Mouse (Mus musculus): ENCODE results near the gene Pnma1. TPM values are rescaled to one million over a fixed set of nuclear protein-coding genes. Genes with fewer than 3 reads are reported as not detected.

Gene Pnma1
- polyA plus RNA-seq, 1 experiment: 0.40 TPM

- 89% methylated on average over 11 of the region's 11 CpGs for WGBS
- no peak for TF ChIP-seq CTCF (IDR thresholded peaks at IDR 0.05; ENCODE audit: extremely low read depth, insufficient read depth, insufficient read length, insufficient replicate concordance)
- DNase-seq (ENCODE audit: low read depth in 1 of 2, low spot score in 2 of 2): no peak
- no peak overlapping the region for H3K27ac ChIP-seq (ENCODE audit: insufficient read depth, low read length)
- peaks cover 40% of the 10 kb centered on the region for H3K36me3 ChIP-seq (ENCODE audit: control insufficient read depth, insufficient read depth, low read length)
- H3K4me1 ChIP-seq (ENCODE audit: control insufficient read depth, insufficient read depth, insufficient read length): no peaks in the 10 kb centered on the region
- H3K27me3 ChIP-seq (ENCODE audit: control insufficient read depth, insufficient read depth, low read length): no peaks in the 10 kb centered on the region
- H3K4me3 ChIP-seq (ENCODE audit: extremely low read depth, insufficient read depth, insufficient read length): no peak overlapping the region
Measured at GRCm38 (mm10) chr12:84163586-84164110, 15.4 kb upstream of the Pnma1 start.

GRCm38 (mm10) chr12:84163133-84163532, 14.8 kb upstream of the Pnma1 start:
- peak; percentile 33 to 63 for DNase-seq (ENCODE audit: low read depth in 1 of 2, low spot score in 2 of 2)
- H3K27ac ChIP-seq (ENCODE audit: insufficient read depth, low read length): no peak overlapping the region
- WGBS: 53% methylated on average over 9 of the region's 9 CpGs

GRCm38 (mm10) chr12:84161616-84162433, 13.5 kb upstream of the Pnma1 start:
- peak in 1 of 2 experiments; percentile 25 for DNase-seq (ENCODE audit: low read depth in 1 of 2, low spot score in 2 of 2)
- WGBS: 89% methylated on average over 14 of the region's 14 CpGs
- Histone ChIP-seq H3K27ac (ENCODE audit: insufficient read depth, low read length) (no peak overlapping the region), H3K36me3 (ENCODE audit: control insufficient read depth, insufficient read depth, low read length) (peaks cover 52% of the 10 kb centered on the region), H3K4me1 (ENCODE audit: control insufficient read depth, insufficient read depth, insufficient read length) (no peaks in the 10 kb centered on the region), H3K4me3 (ENCODE audit: extremely low read depth, insufficient read depth, insufficient read length) (no peak overlapping the region), H3K27me3 (ENCODE audit: control insufficient read depth, insufficient read depth, low read length) (no peaks in the 10 kb centered on the region)
- TF ChIP-seq POLR2A (IDR thresholded peaks at IDR 0.05; ENCODE audit: low read depth, low read length) (no peak), CTCF (IDR thresholded peaks at IDR 0.05; ENCODE audit: extremely low read depth, insufficient read depth, insufficient read length, insufficient replicate concordance) (peak; percentile 56; the same call in 1 of the 2 replicates)

More at GRCm38 (mm10) chr12:84163133-84163532, 14.8 kb upstream of the Pnma1 start:
- Histone ChIP-seq H3K27me3 (ENCODE audit: control insufficient read depth, insufficient read depth, low read length) (no peaks in the 10 kb centered on the region), H3K4me1 (ENCODE audit: control insufficient read depth, insufficient read depth, insufficient read length) (no peaks in the 10 kb centered on the region), H3K4me3 (ENCODE audit: extremely low read depth, insufficient read depth, insufficient read length) (no peak overlapping the region), H3K36me3 (ENCODE audit: control insufficient read depth, insufficient read depth, low read length) (peaks cover 41% of the 10 kb centered on the region)
- TF ChIP-seq POLR2A (IDR thresholded peaks at IDR 0.05; ENCODE audit: low read depth, low read length): no peak
- peak; percentile 77; the same call in 1 of the 2 replicates for TF ChIP-seq CTCF (IDR thresholded peaks at IDR 0.05; ENCODE audit: extremely low read depth, insufficient read depth, insufficient read length, insufficient replicate concordance)

- no peak overlapping the region for H3K4me3 ChIP-seq (ENCODE audit: extremely low read depth, insufficient read depth, insufficient read length)
- TF ChIP-seq POLR2A (IDR thresholded peaks at IDR 0.05; ENCODE audit: low read depth, low read length) (no peak), CTCF (IDR thresholded peaks at IDR 0.05; ENCODE audit: extremely low read depth, insufficient read depth, insufficient read length, insufficient replicate concordance) (no peak)
- no peak overlapping the region for H3K27ac ChIP-seq (ENCODE audit: insufficient read depth, low read length)
- H3K4me1 ChIP-seq (ENCODE audit: control insufficient read depth, insufficient read depth, insufficient read length): no peaks in the 10 kb centered on the region
- DNase-seq (ENCODE audit: low read depth in 1 of 2, low spot score in 2 of 2): no peak
- peaks cover 59% of the 10 kb centered on the region for H3K36me3 ChIP-seq (ENCODE audit: control insufficient read depth, insufficient read depth, low read length)
- H3K27me3 ChIP-seq (ENCODE audit: control insufficient read depth, insufficient read depth, low read length): no peaks in the 10 kb centered on the region
- WGBS: 74% methylated on average over 8 of the region's 8 CpGs
Measured at GRCm38 (mm10) chr12:84161116-84161515, 12.8 kb upstream of the Pnma1 start.

- Histone ChIP-seq H3K27ac (ENCODE audit: insufficient read depth, low read length) (no peak overlapping the region), H3K4me3 (ENCODE audit: extremely low read depth, insufficient read depth, insufficient read length) (no peak overlapping the region), H3K36me3 (ENCODE audit: control insufficient read depth, insufficient read depth, low read length) (peaks cover 61% of the 10 kb centered on the region), H3K27me3 (ENCODE audit: control insufficient read depth, insufficient read depth, low read length) (no peaks in the 10 kb centered on the region), H3K4me1 (ENCODE audit: control insufficient read depth, insufficient read depth, insufficient read length) (no peaks in the 10 kb centered on the region)
- DNase-seq (ENCODE audit: low read depth in 1 of 2, low spot score in 2 of 2): no peak
- TF ChIP-seq POLR2A (IDR thresholded peaks at IDR 0.05; ENCODE audit: low read depth, low read length): no peak
- no peak for TF ChIP-seq CTCF (IDR thresholded peaks at IDR 0.05; ENCODE audit: extremely low read depth, insufficient read depth, insufficient read length, insufficient replicate concordance)
- 95% methylated on average over 8 of the region's 8 CpGs for WGBS
Measured at GRCm38 (mm10) chr12:84160491-84160890, 12.2 kb upstream of the Pnma1 start.

GRCm38 (mm10) chr12:84158156-84158555, 9.9 kb upstream of the Pnma1 start:
- TF ChIP-seq POLR2A (IDR thresholded peaks at IDR 0.05; ENCODE audit: low read depth, low read length) (no peak), CTCF (IDR thresholded peaks at IDR 0.05; ENCODE audit: extremely low read depth, insufficient read depth, insufficient read length, insufficient replicate concordance) (no peak)
- no peak overlapping the region for H3K4me3 ChIP-seq (ENCODE audit: extremely low read depth, insufficient read depth, insufficient read length)
- no peaks in the 10 kb centered on the region for H3K4me1 ChIP-seq (ENCODE audit: control insufficient read depth, insufficient read depth, insufficient read length)
- no peak for DNase-seq (ENCODE audit: low read depth in 1 of 2, low spot score in 2 of 2)
- H3K27ac ChIP-seq (ENCODE audit: insufficient read depth, low read length): no peak overlapping the region
- WGBS: 92% methylated on average over 14 of the region's 14 CpGs
- H3K27me3 ChIP-seq (ENCODE audit: control insufficient read depth, insufficient read depth, low read length): no peaks in the 10 kb centered on the region
- peaks cover 73% of the 10 kb centered on the region for H3K36me3 ChIP-seq (ENCODE audit: control insufficient read depth, insufficient read depth, low read length)

GRCm38 (mm10) chr12:84156210-84156609, 7.9 kb upstream of the Pnma1 start:
- TF ChIP-seq CTCF (IDR thresholded peaks at IDR 0.05; ENCODE audit: extremely low read depth, insufficient read depth, insufficient read length, insufficient replicate concordance) (no peak), POLR2A (IDR thresholded peaks at IDR 0.05; ENCODE audit: low read depth, low read length) (no peak)
- Histone ChIP-seq H3K4me3 (ENCODE audit: extremely low read depth, insufficient read depth, insufficient read length) (no peak overlapping the region), H3K4me1 (ENCODE audit: control insufficient read depth, insufficient read depth, insufficient read length) (no peaks in the 10 kb centered on the region), H3K27me3 (ENCODE audit: control insufficient read depth, insufficient read depth, low read length) (no peaks in the 10 kb centered on the region), H3K36me3 (ENCODE audit: control insufficient read depth, insufficient read depth, low read length) (peaks cover 82% of the 10 kb centered on the region), H3K27ac (ENCODE audit: insufficient read depth, low read length) (no peak overlapping the region)
- 94% methylated on average over 18 of the region's 18 CpGs for WGBS
- no peak for DNase-seq (ENCODE audit: low read depth in 1 of 2, low spot score in 2 of 2)
